Mouse (Mus musculus): ENCODE data around the gene Fndc11.

The Fndc11 gene

DNA sequence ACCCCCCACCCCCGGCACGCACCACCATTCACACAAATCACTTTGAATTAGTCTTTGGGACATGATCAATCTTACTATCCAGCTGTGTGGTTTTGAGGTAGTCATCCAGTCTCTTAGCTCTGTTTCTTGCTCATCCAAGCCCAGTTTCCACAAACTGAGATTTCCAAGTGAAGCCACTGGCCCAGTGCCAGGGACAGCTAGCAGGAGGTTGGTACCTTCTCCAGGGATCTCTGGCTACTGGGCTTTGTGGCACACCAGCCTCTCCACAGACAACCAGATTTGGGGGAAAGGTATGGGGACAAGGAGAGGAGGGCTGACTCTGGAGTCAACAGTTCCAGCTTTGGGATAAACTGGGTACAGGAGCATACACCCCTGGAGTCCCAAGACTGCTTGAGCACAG lies 548 bp downstream of the Fndc11 start:
- DNase-seq = peak in 1 of 2 experiments; percentile 45

- no peak for DNase-seq
These were observed 5.2 kb downstream of the Fndc11 start for GRCm38 (mm10) chr2:181224994-181225393.

DNA sequence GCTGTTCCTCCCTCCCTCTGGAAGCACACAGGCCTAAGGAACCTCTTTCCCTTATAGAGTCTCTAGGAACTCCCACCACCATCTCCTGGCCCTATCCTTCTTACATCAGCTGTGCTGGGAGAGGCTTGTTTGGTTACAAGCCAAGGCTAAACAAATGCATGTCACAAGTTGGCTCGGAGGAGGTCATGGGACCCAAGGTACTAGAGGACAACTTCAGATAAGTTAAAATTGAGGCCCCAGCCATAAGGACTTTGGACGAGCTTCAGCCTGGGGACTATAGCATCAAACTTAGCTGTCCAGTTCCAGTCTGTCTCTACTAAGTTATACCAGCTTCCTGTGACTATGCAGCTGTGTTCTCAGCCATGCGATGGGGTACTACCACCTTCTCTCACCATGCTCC lies 7.3 kb downstream of the Fndc11 start:
- DNase-seq = no peak

- DNase-seq = no peak
These were observed 8.5 kb downstream of the Fndc11 start for GRCm38 (mm10) chr2:181228335-181228734.

- peak; percentile 40 to 68 for DNase-seq
These were observed 11.4 kb downstream of the Fndc11 start for GRCm38 (mm10) chr2:181231171-181231570.

DNA sequence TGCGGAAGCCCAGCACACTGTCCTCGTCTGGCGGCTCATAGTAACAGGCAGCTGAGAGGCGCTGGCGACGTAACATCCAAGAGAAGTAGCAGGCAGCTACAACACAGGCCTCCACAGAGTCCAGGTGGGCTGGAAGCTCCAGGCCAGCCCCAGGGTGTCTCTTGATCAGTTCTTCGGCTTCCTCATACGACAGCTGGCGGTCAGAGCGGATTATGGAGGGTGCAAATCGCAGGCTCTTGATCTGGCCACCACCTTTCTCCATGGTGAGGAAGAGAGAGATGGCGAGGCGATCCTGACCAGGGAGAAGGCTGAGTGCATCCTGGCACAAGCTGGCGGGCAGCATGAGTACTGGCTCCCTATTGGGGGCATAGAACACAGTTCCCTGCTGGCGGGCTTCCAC lies 13.6 kb downstream of the Fndc11 start:
- DNase-seq = no peak

GRCm38 (mm10) chr2:181234680-181235079 lies 14.9 kb downstream of the Fndc11 start:
- no peak for DNase-seq

- no peak for DNase-seq
These were observed 16.1 kb downstream of the Fndc11 start for GRCm38 (mm10) chr2:181235681-181236566.

- no peak for DNase-seq
These were observed 17.6 kb downstream of the Fndc11 start for GRCm38 (mm10) chr2:181237251-181238014.

DNA sequence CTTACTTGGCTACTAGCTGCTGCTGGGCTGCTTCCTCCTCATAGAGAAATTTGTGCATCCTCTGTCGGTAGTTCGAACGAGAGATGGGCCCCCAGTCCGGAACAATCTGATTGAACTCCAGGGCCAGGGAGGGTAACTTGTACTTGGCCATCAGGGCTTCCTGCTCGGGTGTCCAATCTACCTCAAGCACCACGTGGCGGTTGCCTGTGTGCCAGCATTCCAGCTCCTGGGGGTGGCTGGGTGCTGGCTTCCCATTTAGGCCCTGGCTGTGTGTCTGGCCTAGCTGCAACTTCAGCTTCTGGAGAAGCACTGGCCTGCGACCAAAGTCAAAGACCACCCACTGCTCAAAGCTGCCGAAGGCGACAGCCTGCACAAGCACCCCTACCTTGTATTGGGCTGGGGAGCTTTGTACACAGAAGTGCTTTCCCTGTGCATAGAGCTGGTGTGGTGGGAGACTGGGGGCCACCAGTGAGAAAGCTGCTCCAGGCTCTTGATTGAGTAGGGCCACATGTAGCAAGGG lies 18.3 kb downstream of the Fndc11 start:
- DNase-seq = no peak

DNA sequence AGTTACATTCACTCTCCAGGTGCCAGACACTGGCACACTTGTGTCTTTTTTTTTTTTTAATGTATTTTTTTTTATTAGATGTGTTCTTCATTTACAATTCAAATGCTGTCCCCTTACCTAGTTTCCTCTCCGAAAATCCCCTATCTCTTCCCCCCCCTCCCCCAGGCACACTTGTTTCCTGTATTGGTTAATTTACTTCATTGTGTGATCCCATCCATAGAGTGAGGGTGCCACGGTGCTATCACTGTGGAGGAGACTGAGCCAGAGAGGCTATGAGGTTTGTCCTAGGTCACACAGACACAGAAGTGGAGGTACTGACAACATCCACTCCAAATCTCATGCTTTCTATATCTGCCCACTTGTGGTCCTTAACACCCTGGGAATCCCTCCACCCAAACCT lies 19.0 kb downstream of the Fndc11 start:
- DNase-seq = no peak

- no peak for DNase-seq
These were observed 19.4 kb downstream of the Fndc11 start for GRCm38 (mm10) chr2:181239261-181239660.

GRCm38 (mm10) chr2:181240806-181241440 lies 21.1 kb downstream of the Fndc11 start:
- no peak for DNase-seq

DNA sequence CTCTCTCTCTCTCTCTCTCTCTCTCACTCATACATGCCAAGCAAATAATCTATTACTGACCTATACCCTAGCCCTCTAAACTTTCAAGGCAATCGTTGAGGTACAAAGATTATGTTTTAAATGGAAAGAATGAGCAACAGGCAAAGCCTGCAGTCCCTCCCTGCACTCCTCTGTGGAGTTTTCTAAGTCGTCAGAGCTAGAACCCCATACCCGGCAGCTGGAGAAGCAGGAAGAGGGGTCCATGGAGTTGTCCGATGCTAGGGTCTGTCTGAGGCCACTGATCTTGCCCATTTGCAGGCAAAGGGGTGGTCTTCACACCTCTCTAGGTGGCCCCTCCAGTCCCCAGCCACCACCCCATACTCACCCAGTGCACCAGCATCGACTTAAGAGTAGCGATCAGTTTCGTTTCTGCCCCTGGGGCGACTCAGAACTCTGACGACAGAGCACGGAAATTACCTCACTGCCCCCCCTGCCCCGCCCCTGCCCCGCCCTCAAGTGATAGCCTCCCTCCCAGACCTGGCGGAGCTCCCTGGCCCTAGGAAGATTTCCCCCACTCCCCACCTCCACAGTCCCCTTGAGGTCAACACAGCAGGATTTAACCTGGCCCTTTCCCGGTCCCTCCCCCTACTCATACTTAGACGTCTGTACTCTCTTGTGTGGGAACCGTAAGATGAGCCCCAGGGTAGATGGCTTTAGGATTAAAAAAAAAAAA lies 21.9 kb downstream of the Fndc11 start, which contains the start of gene Helz2:
Helz2 (minus strand) TSS at position 426 of the 712 bp plus-strand sequence.
- DNase-seq = no peak

- DNase-seq = no peak
These were observed 22.5 kb downstream of the Fndc11 start for GRCm38 (mm10) chr2:181242314-181242665.

DNA sequence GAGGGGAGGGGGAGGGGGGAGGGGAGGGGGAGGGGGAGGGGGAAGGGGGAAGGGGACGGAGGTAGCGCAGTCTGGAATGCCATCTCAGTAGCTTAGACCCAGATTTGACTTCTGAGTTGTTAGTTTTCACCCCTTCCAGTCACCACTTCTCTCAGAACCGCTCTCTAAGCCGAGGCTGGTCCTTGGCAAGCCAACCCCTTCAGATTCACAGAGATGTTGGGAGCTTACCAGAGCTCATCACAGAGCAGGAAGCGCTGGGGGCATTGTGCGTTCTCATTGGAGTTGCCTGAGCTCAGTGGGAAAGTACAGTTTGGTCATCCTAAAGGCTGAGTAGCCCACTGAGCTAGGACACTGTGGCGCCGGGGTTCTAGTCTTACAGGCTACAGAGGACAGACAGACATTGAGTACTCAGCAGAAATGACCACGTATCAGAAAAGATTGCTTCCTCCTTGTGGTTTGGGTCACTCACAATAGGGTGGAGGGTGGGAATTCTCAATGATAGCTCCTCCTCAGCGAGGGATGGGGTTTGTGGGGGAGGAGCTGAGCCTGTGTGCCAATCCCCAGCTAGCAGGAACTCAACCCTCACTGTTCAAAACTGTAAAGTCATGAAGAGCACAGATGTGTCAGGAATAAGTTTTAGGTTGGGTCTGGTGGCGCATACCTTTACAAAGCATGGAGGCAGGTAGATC lies 24.0 kb downstream of the Fndc11 start:
- no peak for DNase-seq

DNA sequence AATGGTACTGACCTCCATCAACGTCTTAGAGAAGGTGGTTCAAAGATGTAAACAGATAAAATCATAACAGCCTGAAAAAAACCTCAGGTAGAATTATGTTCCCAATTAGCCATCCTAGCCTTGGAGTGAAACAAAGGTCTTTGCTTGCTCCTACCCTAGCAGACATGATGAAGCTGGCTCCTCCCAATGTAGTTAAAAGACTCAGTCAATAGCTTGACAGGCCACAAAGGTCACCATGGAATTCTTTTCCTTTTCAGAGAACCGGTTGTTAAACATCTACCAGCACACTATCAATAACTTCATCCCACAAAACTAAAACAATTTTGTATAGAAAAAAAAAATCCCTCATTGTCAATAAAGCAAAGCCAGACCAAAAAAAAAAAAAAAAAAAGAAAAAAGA lies 25.2 kb downstream of the Fndc11 start:
- no peak for DNase-seq

DNA sequence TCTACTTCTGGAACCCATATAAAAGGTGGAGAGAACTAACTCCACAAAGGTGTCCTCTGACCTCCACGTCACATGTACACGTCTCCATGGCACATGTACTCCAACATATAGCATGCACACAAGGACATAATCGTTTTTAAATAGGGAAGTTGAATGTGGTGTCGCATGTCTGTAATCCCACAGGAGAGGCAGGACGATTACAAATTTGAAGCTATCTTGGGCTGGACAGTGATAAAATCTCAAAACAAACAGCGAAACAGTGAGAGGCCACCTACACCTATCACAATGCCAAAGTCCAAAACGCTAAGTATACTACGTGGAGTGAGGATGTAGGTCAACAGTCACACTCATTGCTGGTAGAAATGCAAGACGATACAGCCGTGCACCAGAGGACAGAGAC lies 29.4 kb downstream of the Fndc11 start:
- DNase-seq = no peak

GRCm38 (mm10) chr2:181251841-181252240 lies 32.0 kb downstream of the Fndc11 start:
- DNase-seq = no peak

DNA sequence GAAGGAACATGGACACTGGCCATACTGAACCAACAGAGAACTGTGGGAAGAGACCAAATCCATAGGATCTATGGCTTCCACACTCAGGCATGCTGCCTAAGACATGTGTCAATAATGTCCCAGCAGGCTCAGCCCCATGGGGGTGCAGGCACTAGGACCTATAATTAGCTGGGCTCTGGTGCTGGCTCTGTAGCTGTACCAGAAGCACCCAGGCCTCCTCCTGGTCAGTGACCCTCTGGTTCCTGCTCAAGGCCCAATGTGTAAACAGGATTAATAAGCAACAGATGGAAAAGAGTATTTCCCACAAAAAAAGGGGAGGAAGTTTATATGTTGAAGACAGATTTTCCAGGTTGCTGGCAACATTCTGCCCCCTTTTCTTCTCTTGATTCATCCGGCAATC lies 33.4 kb downstream of the Fndc11 start:
- no peak for DNase-seq

DNA sequence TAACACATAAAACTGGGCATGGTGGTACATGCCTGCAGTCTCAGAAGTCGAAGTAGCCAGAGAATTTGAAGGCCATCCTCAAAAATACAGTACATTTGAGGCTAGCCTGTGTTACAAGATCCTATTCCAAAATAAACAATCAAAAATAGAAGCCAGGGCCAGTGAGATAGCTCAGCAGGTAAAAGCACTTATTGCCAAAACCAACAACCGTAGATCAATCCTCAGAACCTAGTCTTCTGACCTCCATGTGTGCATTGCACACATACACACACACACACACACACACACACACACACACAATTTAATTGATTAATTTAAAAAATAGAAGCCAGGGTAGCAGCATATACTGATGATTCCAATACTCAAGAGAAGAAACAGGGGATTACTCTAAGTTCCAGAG lies 47.0 kb downstream of the Fndc11 start:
- no peak for DNase-seq

DNA sequence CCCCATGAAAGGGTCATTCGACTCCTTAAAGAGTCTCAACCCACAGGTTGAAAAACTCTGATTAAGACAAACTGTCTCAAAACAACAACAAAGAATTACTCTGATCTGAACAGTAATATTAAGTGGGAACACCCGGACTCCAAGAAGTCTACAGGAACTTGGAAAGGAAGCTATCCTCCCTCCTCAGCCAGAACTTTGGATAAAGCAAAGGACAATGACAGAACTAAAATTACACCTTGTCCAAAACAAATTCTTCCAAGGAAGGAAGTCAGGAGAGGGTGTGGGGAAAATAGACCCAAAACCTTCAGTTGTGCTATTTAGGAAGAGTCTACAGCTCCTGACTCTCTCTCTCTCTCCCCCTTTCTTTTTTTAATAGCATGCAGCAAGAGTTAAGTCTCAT lies 52.3 kb downstream of the Fndc11 start:
- no peak for DNase-seq

Measured in cerebellum, adult 18-20 months (tissue).